Mouse (Mus musculus) limb, embryonic 14.5 days (tissue): ENCODE results near the gene Slc36a1. TPM values are rescaled to one million over a fixed set of nuclear protein-coding genes. Genes with fewer than 3 reads are reported as not detected.

ENCODE experiments used
- ATAC-seq: fragments of 200-750 bp; cut with Nextera tagmentation; 2 replicates; pipeline ENCODE4 v1.8.0; 2017; ENCODE audit warnings: low read depth, moderate number of reproducible peaks, moderate TSS enrichment; ENCODE audit not compliant: low FRiP score
- DNase-seq: peaks from one replicate; pipeline ENCODE4 v3.0.0-alpha.2; 2015; ENCODE audit warnings: low spot score
- H3K27ac ChIP-seq: fragments of 300-500 bp; sonication (generic); replicated peaks from 2 replicates; pipeline ENCODE4 v1.5.1; 2014; ENCODE audit warnings: low read depth, mild to moderate bottlenecking, low read length, moderate library complexity, mixed read lengths
- H3K27me3 ChIP-seq: fragments of 300-500 bp; sonication (generic); 2 replicates; pipeline ENCODE4 v1.6.1; 2014; ENCODE audit warnings: low read length, mixed read lengths; ENCODE audit not compliant: control insufficient read depth, insufficient read depth
- H3K36me3 ChIP-seq: fragments of 300-500 bp; sonication (generic); 2 replicates; pipeline ENCODE4 v1.6.1; 2014; ENCODE audit warnings: mild to moderate bottlenecking, low read length, moderate library complexity, mixed read lengths; ENCODE audit not compliant: control insufficient read depth, insufficient read depth
- H3K4me1 ChIP-seq: fragments of 300-500 bp; sonication (generic); 2 replicates; pipeline ENCODE4 v1.6.1; 2014; ENCODE audit warnings: antibody characterized with exemption, low read length, mixed read lengths; ENCODE audit not compliant: control insufficient read depth, insufficient read depth
- H3K4me2 ChIP-seq: fragments of 300-500 bp; sonication (generic); replicated peaks from 2 replicates; pipeline ENCODE4 v1.6.1; 2014; ENCODE audit warnings: low read depth, mild to moderate bottlenecking, low read length, moderate library complexity; ENCODE audit not compliant: severe bottlenecking
- H3K4me3 ChIP-seq: fragments of 300-500 bp; sonication (generic); replicated peaks from 2 replicates; pipeline ENCODE4 v1.5.1; 2014; ENCODE audit warnings: low read length
- H3K9ac ChIP-seq: fragments of 300-500 bp; sonication (generic); 2 replicates; pipeline ENCODE4 v1.6.1; 2014; ENCODE audit warnings: mild to moderate bottlenecking, low read depth, low read length, moderate library complexity; ENCODE audit not compliant: severe bottlenecking
- H3K9me3 ChIP-seq: fragments of 300-500 bp; sonication (generic); 2 replicates; pipeline ENCODE4 v1.6.1; 2016; ENCODE audit warnings: low read length; ENCODE audit not compliant: control insufficient read depth
- POLR2A ChIP-seq: fragments of 200-500 bp; IDR thresholded peaks from 2 replicates; pipeline ENCODE4 v1.8.0; 2012; ENCODE audit warnings: inconsistent platforms, mild to moderate bottlenecking, moderate library complexity, borderline replicate concordance; ENCODE audit not compliant: insufficient read depth, insufficient read length; ENCODE audit errors: extremely low read depth
- WGBS: fragments of 180-500 bp; shearing (Covaris S2); extraction: QIAGEN DNeasy Blood & Tissue Kit; methylation state at CpG from one replicate; pipeline ENCODE4 v1.1.7; 2014; 5-methylcytosine and 5-hydroxymethylcytosine counted together
- polyA plus RNA-seq, 2 experiments: library from polyadenylated mRNA; depleted of rRNA in 1 of 2; stranded (reverse) in 1 of 2; unstranded in 1 of 2; fragments of >200 nt; fragmentation: Nextera tagmentation in 1 of 2; extraction: Ambion mirVana in 1 of 2; gene quantifications; 2 replicates each; pipeline versions ENCODE4 v1.2.1 to v1.2.3; 2012 to 2014

Slc36a1 gene
- polyA plus RNA-seq, 2 experiments = 2.1 to 15.9 TPM

- no peak for TF ChIP-seq POLR2A
- H3K4me2 ChIP-seq = no peak overlapping the region
- H3K27ac ChIP-seq = no peak overlapping the region
- no peak overlapping the region for H3K4me3 ChIP-seq
- no peaks in the 10 kb centered on the region for H3K9me3 ChIP-seq
- H3K27me3 ChIP-seq = no peaks in the 10 kb centered on the region
- H3K4me1 ChIP-seq = no peaks in the 10 kb centered on the region
- DNase-seq (no peak), ATAC-seq (no peak)
- no peaks in the 10 kb centered on the region for H3K36me3 ChIP-seq
- 43% methylated on average over 3 of the region's 3 CpGs for WGBS
- no peak overlapping the region for H3K9ac ChIP-seq
Measured at GRCm38 (mm10) chr11:55164723-55165122, 39.4 kb upstream of the Slc36a1 start.

- Histone ChIP-seq H3K4me1 (no peaks in the 10 kb centered on the region), H3K27ac (no peak overlapping the region), H3K36me3 (no peaks in the 10 kb centered on the region), H3K4me2 (no peak overlapping the region), H3K9me3 (no peaks in the 10 kb centered on the region), H3K4me3 (no peak overlapping the region), H3K27me3 (no peaks in the 10 kb centered on the region), H3K9ac (no peak overlapping the region)
- ATAC-seq (no peak), DNase-seq (no peak)
- TF ChIP-seq POLR2A = no peak
- WGBS = 88% methylated on average over 7 of the region's 7 CpGs
Measured at GRCm38 (mm10) chr11:55165748-55166147, 38.4 kb upstream of the Slc36a1 start.

- Histone ChIP-seq H3K36me3 (no peaks in the 10 kb centered on the region), H3K9me3 (no peaks in the 10 kb centered on the region), H3K4me3 (no peak overlapping the region), H3K27me3 (no peaks in the 10 kb centered on the region), H3K9ac (no peak overlapping the region), H3K4me2 (no peak overlapping the region), H3K27ac (no peak overlapping the region), H3K4me1 (no peaks in the 10 kb centered on the region)
- no peak for DNase-seq
- WGBS = 87% methylated on average over 4 of the region's 4 CpGs
- TF ChIP-seq POLR2A = no peak
- ATAC-seq = no peak
Measured at GRCm38 (mm10) chr11:55168504-55168903, 35.6 kb upstream of the Slc36a1 start.

GRCm38 (mm10) chr11:55168914-55169313, 35.2 kb upstream of the Slc36a1 start:
- Histone ChIP-seq H3K4me2 (no peak overlapping the region), H3K27ac (no peak overlapping the region), H3K4me1 (no peaks in the 10 kb centered on the region), H3K27me3 (no peaks in the 10 kb centered on the region), H3K4me3 (no peak overlapping the region), H3K9ac (no peak overlapping the region), H3K9me3 (no peaks in the 10 kb centered on the region), H3K36me3 (no peaks in the 10 kb centered on the region)
- no peak for DNase-seq
- no peak for TF ChIP-seq POLR2A
- ATAC-seq = no peak
- WGBS = 83% methylated on average over 6 of the region's 6 CpGs

- DNase-seq (no peak), ATAC-seq (no peak)
- H3K4me1 ChIP-seq = no peaks in the 10 kb centered on the region
- no peak overlapping the region for H3K4me2 ChIP-seq
- no peak overlapping the region for H3K4me3 ChIP-seq
- no peak for TF ChIP-seq POLR2A
- no peaks in the 10 kb centered on the region for H3K9me3 ChIP-seq
- WGBS = 81% methylated on average over 4 of the region's 4 CpGs
- no peaks in the 10 kb centered on the region for H3K36me3 ChIP-seq
- H3K27ac ChIP-seq = no peak overlapping the region
- H3K27me3 ChIP-seq = no peaks in the 10 kb centered on the region
- no peak overlapping the region for H3K9ac ChIP-seq
Measured at GRCm38 (mm10) chr11:55170501-55170900, 33.6 kb upstream of the Slc36a1 start.

- 0 out of 2 replicates have a peak, but pooled peaks cover 3% of the 10 kb centered on the region for H3K4me1 ChIP-seq
- no peak overlapping the region for H3K9ac ChIP-seq
- no peak for TF ChIP-seq POLR2A
- no peak overlapping the region for H3K27ac ChIP-seq
- H3K27me3 ChIP-seq = no peaks in the 10 kb centered on the region
- no peak for ATAC-seq
- 92% methylated on average over 4 of the region's 4 CpGs for WGBS
- DNase-seq = no peak
- no peaks in the 10 kb centered on the region for H3K9me3 ChIP-seq
- no peaks in the 10 kb centered on the region for H3K36me3 ChIP-seq
- H3K4me2 ChIP-seq = no peak overlapping the region
- H3K4me3 ChIP-seq = no peak overlapping the region
Measured at GRCm38 (mm10) chr11:55178830-55179229, 25.3 kb upstream of the Slc36a1 start.
